Mouse (Mus musculus) hindbrain, embryonic 12.5 days (tissue): Measurements from ENCODE around the gene Itpr1. TPM values are rescaled to one million over a fixed set of nuclear protein-coding genes. Genes with fewer than 3 reads are reported as not detected.
"Not testable (repeated sequence)": the region's sequence is repeated elsewhere in the genome, so short reads cannot be mapped to it uniquely, and the experiment has no call there.

ENCODE experiments used
- ATAC-seq: fragments of 200-750 bp; cut with Nextera tagmentation; 2 replicates; pipeline ENCODE4 v1.8.0; 2017; ENCODE audit warnings: moderate TSS enrichment; ENCODE audit not compliant: low FRiP score
- H3K27ac ChIP-seq: fragments of 300-500 bp; sonication (generic); 2 replicates; pipeline ENCODE4 v1.5.1; 2016; ENCODE audit warnings: mild to moderate bottlenecking
- H3K27me3 ChIP-seq: fragments of 300-500 bp; sonication (generic); 2 replicates; pipeline ENCODE4 v1.6.1; 2016; ENCODE audit warnings: mild to moderate bottlenecking
- H3K36me3 ChIP-seq: fragments of 300-500 bp; sonication (generic); 2 replicates; pipeline ENCODE4 v1.6.1; 2016; ENCODE audit warnings: mild to moderate bottlenecking
- H3K4me1 ChIP-seq: fragments of 300-500 bp; sonication (generic); 2 replicates; pipeline ENCODE4 v1.6.1; 2016
- H3K4me2 ChIP-seq: fragments of 300-500 bp; sonication (generic); replicated peaks from 2 replicates; pipeline ENCODE4 v1.6.1; 2016; ENCODE audit warnings: mild to moderate bottlenecking
- H3K4me3 ChIP-seq: fragments of 300-500 bp; sonication (generic); 2 replicates; pipeline ENCODE4 v1.5.1; 2016; ENCODE audit warnings: mild to moderate bottlenecking
- H3K9ac ChIP-seq: fragments of 300-500 bp; sonication (generic); 2 replicates; pipeline ENCODE4 v1.6.1; 2016; ENCODE audit warnings: mild to moderate bottlenecking, moderate library complexity
- H3K9me3 ChIP-seq: fragments of 300-500 bp; sonication (generic); replicated peaks from 2 replicates; pipeline ENCODE4 v1.6.1; 2016; ENCODE audit warnings: mild to moderate bottlenecking
- WGBS: fragments of 180-500 bp; shearing (Covaris S2); methylation state at CpG from one replicate; pipeline ENCODE4 v1.1.7; 2016; 5-methylcytosine and 5-hydroxymethylcytosine counted together
- polyA plus RNA-seq: library from polyadenylated mRNA; unstranded; fragments of >200 nt; fragmentation: Nextera tagmentation; extraction: Ambion mirVana; gene quantifications from 2 replicates; pipeline ENCODE4 v1.2.1, GENCODE M21; 2016

The Itpr1 gene
- polyA plus RNA-seq, 1 experiment from 2014 or later, result 8.2 TPM

GRCm38 (mm10) chr6:108548413-108548812, 335.5 kb downstream of the Itpr1 start:
- H3K27me3 ChIP-seq, result no peaks in the 10 kb centered on the region
- no peak overlapping the region for H3K4me3 ChIP-seq
- no peak for ATAC-seq
- no peak overlapping the region for H3K4me2 ChIP-seq
- no peaks in the 10 kb centered on the region for H3K9me3 ChIP-seq
- no peaks in the 10 kb centered on the region for H3K36me3 ChIP-seq
- no peaks in the 10 kb centered on the region for H3K4me1 ChIP-seq
- no peak overlapping the region for H3K27ac ChIP-seq
- no peak overlapping the region for H3K9ac ChIP-seq
- 91% methylated on average over 3 of the region's 3 CpGs for WGBS

- no peaks in the 10 kb centered on the region for H3K4me1 ChIP-seq
- H3K4me2 ChIP-seq, result no peak overlapping the region
- no peaks in the 10 kb centered on the region for H3K9me3 ChIP-seq
- no peak for ATAC-seq
- WGBS, result 79% methylated on average over 6 of the region's 6 CpGs
- no peaks in the 10 kb centered on the region for H3K36me3 ChIP-seq
- no peak overlapping the region for H3K27ac ChIP-seq
- H3K27me3 ChIP-seq, result no peaks in the 10 kb centered on the region
- H3K9ac ChIP-seq, result no peak overlapping the region
- H3K4me3 ChIP-seq, result no peak overlapping the region
Measured at GRCm38 (mm10) chr6:108549495-108549935, 336.6 kb downstream of the Itpr1 start.

- Histone ChIP-seq H3K27ac (no peak overlapping the region), H3K9ac (no peak overlapping the region), H3K4me2 (no peak overlapping the region), H3K9me3 (no peaks in the 10 kb centered on the region), H3K4me1 (no peaks in the 10 kb centered on the region), H3K4me3 (no peak overlapping the region), H3K27me3 (no peaks in the 10 kb centered on the region), H3K36me3 (no peaks in the 10 kb centered on the region)
- WGBS, result 94% methylated on average over 12 of the region's 12 CpGs
- no peak for ATAC-seq
Measured at GRCm38 (mm10) chr6:108551725-108552620, 339.1 kb downstream of the Itpr1 start.

GRCm38 (mm10) chr6:108553013-108553412, 340.1 kb downstream of the Itpr1 start:
- no peak overlapping the region for H3K4me3 ChIP-seq

GRCm38 (mm10) chr6:108553536-108553935, 340.6 kb downstream of the Itpr1 start:
- Histone ChIP-seq H3K4me2 (no peak overlapping the region), H3K4me1 (no peaks in the 10 kb centered on the region), H3K9me3 (no peaks in the 10 kb centered on the region), H3K27ac (no peak overlapping the region), H3K9ac (no peak overlapping the region), H3K36me3 (no peaks in the 10 kb centered on the region), H3K27me3 (no peaks in the 10 kb centered on the region), H3K4me3 (no peak overlapping the region)
- 86% methylated on average over 4 of the region's 4 CpGs for WGBS
- no peak for ATAC-seq

More at GRCm38 (mm10) chr6:108553013-108553412, 340.1 kb downstream of the Itpr1 start:
- H3K27me3 ChIP-seq, result no peaks in the 10 kb centered on the region
- H3K27ac ChIP-seq, result no peak overlapping the region
- H3K4me2 ChIP-seq, result no peak overlapping the region
- no peak overlapping the region for H3K9ac ChIP-seq
- H3K4me1 ChIP-seq, result no peaks in the 10 kb centered on the region
- WGBS, result 89% methylated on average over 3 of the region's 3 CpGs
- H3K9me3 ChIP-seq, result no peaks in the 10 kb centered on the region
- ATAC-seq, result no peak
- H3K36me3 ChIP-seq, result no peaks in the 10 kb centered on the region

GRCm38 (mm10) chr6:108554389-108554788, 341.5 kb downstream of the Itpr1 start:
- Histone ChIP-seq H3K9ac (no peak overlapping the region), H3K27me3 (no peaks in the 10 kb centered on the region), H3K4me1 (no peaks in the 10 kb centered on the region), H3K4me3 (no peak overlapping the region), H3K27ac (no peak overlapping the region), H3K4me2 (no peak overlapping the region), H3K9me3 (no peaks in the 10 kb centered on the region), H3K36me3 (no peaks in the 10 kb centered on the region)
- no peak for ATAC-seq
- WGBS, result 98% methylated on average over 4 of the region's 4 CpGs

- WGBS, result 94% methylated on average over 5 of the region's 5 CpGs
- ATAC-seq, result no peak
- H3K4me3 ChIP-seq, result no peak overlapping the region
Measured at GRCm38 (mm10) chr6:108554878-108555277, 342.0 kb downstream of the Itpr1 start.

GRCm38 (mm10) chr6:108557576-108558322, 344.9 kb downstream of the Itpr1 start:
- H3K36me3 ChIP-seq, result no peaks in the 10 kb centered on the region
- no peaks in the 10 kb centered on the region for H3K4me1 ChIP-seq
- H3K9ac ChIP-seq, result no peak overlapping the region
- H3K27ac ChIP-seq, result no peak overlapping the region
- no peak for ATAC-seq
- 87% methylated on average over 4 of the region's 4 CpGs for WGBS
- H3K27me3 ChIP-seq, result no peaks in the 10 kb centered on the region
- H3K4me3 ChIP-seq, result no peak overlapping the region
- H3K4me2 ChIP-seq, result no peak overlapping the region
- no peaks in the 10 kb centered on the region for H3K9me3 ChIP-seq

More at GRCm38 (mm10) chr6:108554878-108555277, 342.0 kb downstream of the Itpr1 start:
- H3K27me3 ChIP-seq, result no peaks in the 10 kb centered on the region
- no peaks in the 10 kb centered on the region for H3K4me1 ChIP-seq
- no peak overlapping the region for H3K9ac ChIP-seq
- H3K36me3 ChIP-seq, result no peaks in the 10 kb centered on the region
- H3K27ac ChIP-seq, result no peak overlapping the region
- no peaks in the 10 kb centered on the region for H3K9me3 ChIP-seq
- H3K4me2 ChIP-seq, result no peak overlapping the region

GRCm38 (mm10) chr6:108559226-108559625, 346.3 kb downstream of the Itpr1 start:
- H3K9ac ChIP-seq, H3K27ac ChIP-seq, H3K4me2 ChIP-seq, ATAC-seq, H3K9me3 ChIP-seq, H3K36me3 ChIP-seq, H3K27me3 ChIP-seq, H3K4me1 ChIP-seq, H3K4me3 ChIP-seq: not testable (repeated sequence)
- WGBS, result 92% methylated on average over 4 of the region's 4 CpGs

- ATAC-seq, result no peak
- no peaks in the 10 kb centered on the region for H3K9me3 ChIP-seq
- no peaks in the 10 kb centered on the region for H3K4me1 ChIP-seq
- no peak overlapping the region for H3K4me3 ChIP-seq
- no peaks in the 10 kb centered on the region for H3K27me3 ChIP-seq
- no peak overlapping the region for H3K4me2 ChIP-seq
- no peak overlapping the region for H3K9ac ChIP-seq
- 92% methylated on average over 2 of the region's 2 CpGs for WGBS
- H3K36me3 ChIP-seq, result no peaks in the 10 kb centered on the region
- H3K27ac ChIP-seq, result no peak overlapping the region
Measured at GRCm38 (mm10) chr6:108562971-108563370, 350.1 kb downstream of the Itpr1 start.

- not testable (repeated sequence) for H3K9me3 ChIP-seq, H3K36me3 ChIP-seq, H3K27ac ChIP-seq, H3K4me2 ChIP-seq, ATAC-seq, H3K4me1 ChIP-seq, H3K9ac ChIP-seq, H3K4me3 ChIP-seq, H3K27me3 ChIP-seq
- WGBS, result 77% methylated on average over 18 of the region's 18 CpGs
Measured at GRCm38 (mm10) chr6:108565447-108565846, 352.6 kb downstream of the Itpr1 start.

- Histone ChIP-seq H3K36me3 (no peaks in the 10 kb centered on the region), H3K4me1 (peaks cover 12% of the 10 kb centered on the region), H3K27ac (no peak overlapping the region), H3K4me3 (no peak overlapping the region), H3K9ac (no peak overlapping the region), H3K4me2 (no peak overlapping the region), H3K27me3 (no peaks in the 10 kb centered on the region), H3K9me3 (no peaks in the 10 kb centered on the region)
- ATAC-seq, result no peak
Measured at GRCm38 (mm10) chr6:108566549-108566948, 353.7 kb downstream of the Itpr1 start.
